Mouse (Mus musculus): ENCODE results near the gene Rap1a.

DNA sequence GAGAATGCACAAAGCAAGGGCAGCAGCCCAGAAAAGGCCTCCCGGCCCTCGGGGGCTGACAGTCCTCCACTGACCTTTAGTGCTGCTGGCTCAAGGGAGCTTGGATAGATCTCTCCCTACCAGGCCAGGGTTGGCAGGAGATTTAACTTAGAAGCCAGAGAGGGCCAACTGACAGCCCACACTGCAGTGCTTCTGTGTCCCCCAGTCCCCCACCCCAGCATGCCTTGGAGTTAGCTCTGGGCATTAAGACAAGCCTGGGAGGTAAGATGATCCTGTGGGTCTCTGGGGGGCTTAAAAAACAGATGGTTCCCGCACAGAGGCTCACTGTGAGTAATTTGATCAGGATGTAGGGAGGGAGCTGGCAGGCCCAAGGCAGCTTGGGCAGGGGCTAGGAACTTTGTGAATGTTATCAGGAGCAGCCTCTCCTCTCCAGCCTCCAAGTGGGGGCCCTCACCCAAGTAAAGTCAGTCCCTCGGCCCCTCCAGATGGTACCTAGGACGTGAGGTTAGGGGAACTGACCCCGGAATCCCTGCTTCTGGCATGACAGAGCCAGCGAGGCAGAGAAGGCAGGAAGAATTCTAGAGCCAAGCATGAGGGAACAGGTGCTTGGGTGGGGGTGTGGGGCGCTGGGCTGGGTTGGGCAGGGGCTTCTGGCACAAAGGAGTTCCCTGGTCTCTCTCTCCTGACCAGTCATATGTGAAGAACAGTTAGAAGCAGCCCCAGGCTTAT, 86.9 kb downstream of the Rap1a start:
- no peak for TF ChIP-seq CTCF (IDR thresholded peaks at IDR 0.05; ENCODE audit: control insufficient read depth, insufficient read depth, insufficient read length)
- no peak for TF ChIP-seq CEBPB (IDR thresholded peaks at IDR 0.05; ENCODE audit: low read depth)
- TF ChIP-seq MAX (IDR thresholded peaks at IDR 0.05): no peak
- TF ChIP-seq USF1 (IDR thresholded peaks at IDR 0.05; ENCODE audit: low read depth): no peak
- no peak for TF ChIP-seq MYOG (IDR thresholded peaks at IDR 0.05; ENCODE audit: control insufficient read depth, extremely low read depth, insufficient read length)
- TF ChIP-seq FOSL1 (IDR thresholded peaks at IDR 0.05; ENCODE audit: insufficient read depth, low read length, poor library complexity, severe bottlenecking): no peak
